Mouse (Mus musculus) central nervous system, embryonic 18 days (tissue): ENCODE data around the gene Aspscr1. TPM values are rescaled to one million over a fixed set of nuclear protein-coding genes. Genes with fewer than 3 reads are reported as not detected.

ENCODE experiments used
- polyA plus RNA-seq: library from polyadenylated mRNA; depleted of rRNA; stranded (reverse); fragments of >200 nt; gene quantifications from 2 replicates; pipeline ENCODE4 v1.2.3, GENCODE M21; 2012; rRNA removed

The Aspscr1 gene
- polyA plus RNA-seq, result 70.1 and 71.8 TPM in 2 replicates

GRCm38 (mm10) chr11:120672687-120673593 is at the start of gene Aspscr1:
TSS of gene Aspscr1 (plus strand) at chr11:120672973.

DNA sequence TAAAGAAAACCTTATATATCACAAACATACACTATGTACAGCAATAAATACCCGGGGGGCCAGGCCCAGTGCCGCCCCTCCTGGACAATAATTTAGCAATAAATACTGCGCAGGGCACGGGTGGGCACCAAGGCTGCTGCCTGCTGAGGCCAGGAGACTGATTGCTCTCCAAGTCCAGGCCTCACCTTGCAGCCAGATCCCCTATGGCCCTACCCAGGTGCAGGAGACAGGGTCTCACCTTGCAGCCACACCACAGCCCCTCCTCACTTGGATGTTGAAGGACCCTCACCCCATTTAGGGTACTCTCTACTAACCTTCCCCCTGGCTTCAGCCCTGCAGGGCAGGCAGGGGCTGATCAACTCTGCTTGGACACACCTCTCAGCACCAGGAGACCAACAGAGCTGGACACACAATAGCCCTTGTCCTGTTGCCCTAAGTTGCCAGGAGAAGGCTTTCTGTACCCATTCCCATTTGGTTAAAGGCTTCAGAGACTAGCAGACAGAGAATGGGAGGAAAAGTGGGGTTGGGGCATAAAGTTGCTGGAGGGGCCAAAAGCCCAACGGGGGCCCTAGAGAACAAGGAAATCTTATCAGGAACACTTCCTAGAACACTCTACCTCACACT is 47.5 kb upstream of the Aspscr1 start, which contains the start of gene Sirt7:
Gene Sirt7 (minus strand): TSS at position 89 of the 624 bp plus-strand sequence.

GRCm38 (mm10) chr11:120633520-120634343 is 39.0 kb upstream of the Aspscr1 start, which contains the start of gene Mafg:
TSS of gene Mafg (minus strand) at chr11:120633600.

GRCm38 (mm10) chr11:120643601-120643987 is 29.2 kb upstream of the Aspscr1 start, which contains the start of gene Pycr1:
TSS of gene Pycr1 (minus strand) at chr11:120643769.

GRCm38 (mm10) chr11:120648001-120648476 is 24.7 kb upstream of the Aspscr1 start, which contains the start of gene Myadml2:
TSS of gene Myadml2 (minus strand) at chr11:120648158.

DNA sequence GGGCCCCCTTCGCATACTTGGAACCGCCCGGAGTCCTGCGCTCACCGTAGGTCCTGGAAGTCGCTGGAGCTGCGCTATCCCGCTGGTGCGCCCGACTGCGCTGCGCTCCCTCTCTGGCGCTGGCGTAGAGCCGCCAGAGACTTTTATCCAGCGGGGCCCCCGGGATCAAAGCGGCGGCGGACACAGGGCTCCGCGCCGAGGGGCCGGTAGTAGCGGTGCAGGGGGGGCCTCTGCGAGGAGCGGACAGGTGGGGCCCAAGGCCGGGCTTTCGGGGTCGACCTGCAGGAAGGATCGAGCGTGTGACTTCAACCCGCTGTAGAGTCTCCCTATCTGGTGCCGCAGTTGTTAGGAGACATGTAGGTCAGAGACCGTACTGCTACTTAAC is 11.7 kb upstream of the Aspscr1 start, which contains the start of gene Notum:
Gene Notum (minus strand): TSS at position 100 of the 385 bp plus-strand sequence.

DNA sequence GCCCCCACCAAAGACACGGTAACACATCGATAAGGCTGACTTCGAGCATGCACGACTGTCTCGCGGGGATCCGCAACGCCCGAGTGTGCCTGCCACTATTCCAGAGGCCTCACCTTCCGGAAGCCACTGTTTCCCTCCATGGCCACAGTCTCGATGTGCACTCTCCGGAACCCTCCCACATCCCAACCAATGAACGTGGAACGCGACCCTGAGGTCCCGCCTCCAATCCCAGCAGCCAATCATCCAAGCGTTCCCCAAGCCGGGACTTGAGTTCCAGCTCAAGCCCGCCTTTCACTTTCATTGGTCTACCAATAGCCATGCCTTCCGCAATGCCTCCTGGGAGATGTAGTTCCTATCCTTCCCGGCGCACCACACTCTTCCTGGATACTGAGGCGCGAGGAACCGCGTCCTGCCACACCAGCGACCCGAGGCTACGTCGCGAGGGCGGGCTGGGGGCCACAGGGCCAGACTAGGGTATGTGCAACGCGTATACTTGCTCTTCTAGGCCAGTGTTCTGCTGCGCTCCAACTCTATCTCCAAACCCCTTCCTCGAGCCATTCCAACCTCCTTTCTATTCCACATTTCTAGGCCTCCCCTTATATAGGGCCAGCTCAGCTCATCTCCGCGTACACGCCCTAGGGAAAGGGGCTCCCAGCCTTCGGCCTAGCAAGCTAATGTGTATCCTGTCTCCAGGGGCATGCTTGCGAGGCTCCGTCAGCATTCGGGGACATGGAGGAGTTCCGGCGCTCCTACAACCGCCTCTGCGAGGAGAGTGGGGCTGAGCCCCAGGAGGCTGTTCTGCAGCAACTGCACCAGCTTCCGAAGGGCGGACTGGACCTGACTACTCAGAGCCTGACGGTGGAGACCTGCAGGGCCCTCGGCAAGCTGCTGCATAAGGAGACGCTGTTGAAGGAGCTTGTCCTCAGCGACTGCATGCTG is 41.1 kb downstream of the Aspscr1 start, which contains the start of the genes Cenpx and Lrrc45:
Gene Cenpx (minus strand): TSS at position 159 of the 939 bp plus-strand sequence.
Gene Lrrc45 (plus strand): TSS at position 346 of the 939 bp plus-strand sequence.

GRCm38 (mm10) chr11:120721124-120722066 is 48.6 kb downstream of the Aspscr1 start, which contains the start of gene Rac3:
TSS of gene Rac3 (plus strand) at chr11:120721470.

DNA sequence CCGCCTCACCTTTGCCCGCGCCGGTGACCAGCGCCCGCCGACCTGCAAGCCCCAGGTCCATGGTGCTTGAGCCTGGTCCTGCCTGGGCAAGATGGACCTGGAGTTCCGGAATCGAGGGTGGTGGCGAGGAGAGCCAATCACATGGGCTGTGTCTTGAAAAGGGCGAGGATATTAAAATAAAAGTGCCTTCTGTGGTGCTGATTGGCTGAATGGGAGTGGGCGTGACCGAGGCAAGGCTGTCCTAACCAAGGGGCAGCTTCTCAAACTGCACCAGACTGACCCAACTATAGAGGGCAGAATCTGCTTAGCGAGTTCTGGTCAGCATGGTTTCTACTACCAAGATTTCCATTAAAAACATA is 54.4 kb downstream of the Aspscr1 start, which contains the start of gene Dcxr:
Gene Dcxr (minus strand): TSS at position 113 of the 359 bp plus-strand sequence.

GRCm38 (mm10) chr11:120731858-120732680 is 59.3 kb downstream of the Aspscr1 start, which contains the start of gene Cbr2:
TSS of gene Cbr2 (minus strand) at chr11:120732114.

Other genes starting within 250 kb of the Aspscr1 start
- 52.6 and 53.0 TPM in 2 replicates for gene Nploc4, start 235.3 kb upstream of the Aspscr1 start, polyA plus RNA-seq
- not detected in 2 replicates for gene Tspan10, start 230.3 kb upstream of the Aspscr1 start, polyA plus RNA-seq
- 0.32 and 0.56 TPM in 2 replicates for gene Pde6g, start 219.5 kb upstream of the Aspscr1 start, polyA plus RNA-seq
- gene Oxld1, start 214.9 kb upstream of the Aspscr1 start, polyA plus RNA-seq, result 8.6 and 10.0 TPM in 2 replicates
- gene Ccdc137, start 214.9 kb upstream of the Aspscr1 start, polyA plus RNA-seq, result 30.3 and 32.5 TPM in 2 replicates
- gene Arl16, start 205.4 kb upstream of the Aspscr1 start, polyA plus RNA-seq, result 42.5 and 46.3 TPM in 2 replicates
- 107 and 119 TPM in 2 replicates for gene Mrpl12, start 188.4 kb upstream of the Aspscr1 start, polyA plus RNA-seq
- 33.0 and 33.5 TPM in 2 replicates for gene Slc25a10, start 181.1 kb upstream of the Aspscr1 start, polyA plus RNA-seq
- 0.10 and 0.45 TPM in 2 replicates for gene Gcgr, start 142.3 kb upstream of the Aspscr1 start, polyA plus RNA-seq
- gene Mcrip1, start 123.2 kb upstream of the Aspscr1 start, polyA plus RNA-seq, result 192 and 196 TPM in 2 replicates
- 1.1 TPM in 1 of 2 replicates, not detected in the other for gene Ppp1r27, start 121.8 kb upstream of the Aspscr1 start, polyA plus RNA-seq
- gene P4hb, start 99.7 kb upstream of the Aspscr1 start, polyA plus RNA-seq, result 153 and 156 TPM in 2 replicates
- 443 and 473 TPM in 2 replicates for gene Arhgdia, start 91.3 kb upstream of the Aspscr1 start, polyA plus RNA-seq
- 83.1 and 83.5 TPM in 2 replicates for gene Alyref, start 74.6 kb upstream of the Aspscr1 start, polyA plus RNA-seq
- 185 and 196 TPM in 2 replicates for gene Anapc11, start 74.6 kb upstream of the Aspscr1 start, polyA plus RNA-seq
- 0.22 and 0.57 TPM in 2 replicates for gene Npb, start 64.5 kb upstream of the Aspscr1 start, polyA plus RNA-seq
- gene Pcyt2, start 55.0 kb upstream of the Aspscr1 start, polyA plus RNA-seq, result 286 and 294 TPM in 2 replicates
- 67.4 and 67.5 TPM in 2 replicates for gene Sirt7, start 47.7 kb upstream of the Aspscr1 start, polyA plus RNA-seq
- gene Mafg, start 39.4 kb upstream of the Aspscr1 start, polyA plus RNA-seq, result 69.7 and 75.8 TPM in 2 replicates
- 19.2 and 19.8 TPM in 2 replicates for gene Pycr1, start 29.2 kb upstream of the Aspscr1 start, polyA plus RNA-seq
- gene Myadml2, start 24.8 kb upstream of the Aspscr1 start, polyA plus RNA-seq, result 0.63 and 0.74 TPM in 2 replicates
- gene Notum, start 11.8 kb upstream of the Aspscr1 start, polyA plus RNA-seq, result 7.3 and 7.5 TPM in 2 replicates
- 56.6 and 60.2 TPM in 2 replicates for gene Cenpx, start 40.8 kb downstream of the Aspscr1 start, polyA plus RNA-seq
- 144 TPM in 2 replicates for gene Lrrc45, start 41.0 kb downstream of the Aspscr1 start, polyA plus RNA-seq
- 858 and 954 TPM in 2 replicates for gene Rac3, start 48.5 kb downstream of the Aspscr1 start, polyA plus RNA-seq
- gene Dcxr, start 54.3 kb downstream of the Aspscr1 start, polyA plus RNA-seq, result 6.9 and 7.2 TPM in 2 replicates
- gene Cbr2, start 59.1 kb downstream of the Aspscr1 start, polyA plus RNA-seq, result 2.5 and 4.2 TPM in 2 replicates
- gene Hmga1b, start 89.8 kb downstream of the Aspscr1 start, polyA plus RNA-seq, result 0.82 and 1.0 TPM in 2 replicates
- 118 and 127 TPM in 2 replicates for gene Rfng, start 111.2 kb downstream of the Aspscr1 start, polyA plus RNA-seq
- gene Gps1, start 111.3 kb downstream of the Aspscr1 start, polyA plus RNA-seq, result 294 and 308 TPM in 2 replicates
- 38.1 and 38.2 TPM in 2 replicates for gene Dus1l, start 123.4 kb downstream of the Aspscr1 start, polyA plus RNA-seq
- 281 and 338 TPM in 2 replicates for gene Fasn, start 151.6 kb downstream of the Aspscr1 start, polyA plus RNA-seq